Mouse (Mus musculus): ENCODE measurements around the gene Coq10a. TPM values are rescaled to one million over a fixed set of nuclear protein-coding genes. Genes with fewer than 3 reads are reported as not detected.
"Not testable (repeated sequence)": the region's sequence is repeated elsewhere in the genome, so short reads cannot be mapped to it uniquely, and the experiment has no call there.

Coq10a gene
- total RNA-seq, 2 experiments from 2014 or later, result 443 to 454 TPM

DNA sequence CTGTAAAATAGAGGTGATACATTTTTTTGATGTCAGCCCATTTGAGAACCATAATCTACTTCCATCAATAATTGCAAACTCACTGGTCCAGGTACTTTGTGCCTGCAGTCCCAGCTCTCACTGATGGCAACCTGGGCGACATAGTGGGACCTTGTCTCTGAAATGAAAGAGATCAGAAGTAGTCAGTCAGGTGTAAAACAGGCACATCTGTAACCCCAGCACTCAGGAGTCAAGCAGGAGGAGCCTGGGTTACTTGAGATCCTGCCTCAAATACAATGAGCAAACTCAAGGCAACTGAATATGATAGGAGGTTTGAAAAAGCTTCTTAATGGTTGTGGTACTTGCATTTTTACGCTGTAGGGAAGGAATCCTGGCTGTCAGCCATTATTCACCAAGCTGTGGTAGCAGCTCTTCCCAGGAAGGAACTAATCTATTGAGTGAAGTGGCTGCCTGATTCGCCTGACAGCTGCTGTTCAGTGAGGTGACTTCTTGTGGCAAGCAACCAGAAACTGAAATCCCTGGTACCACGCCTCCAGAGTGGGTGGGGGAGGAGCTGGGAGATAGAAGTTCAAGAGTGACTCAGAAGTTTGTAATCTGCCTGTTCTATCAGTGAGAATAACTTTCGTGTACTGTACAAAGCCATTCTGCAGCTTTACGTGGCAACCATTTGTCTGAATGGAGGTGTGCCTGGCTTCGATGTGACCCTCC lies 24.1 kb downstream of the Coq10a start:
- DNase-seq, result peak; percentile 78

DNA sequence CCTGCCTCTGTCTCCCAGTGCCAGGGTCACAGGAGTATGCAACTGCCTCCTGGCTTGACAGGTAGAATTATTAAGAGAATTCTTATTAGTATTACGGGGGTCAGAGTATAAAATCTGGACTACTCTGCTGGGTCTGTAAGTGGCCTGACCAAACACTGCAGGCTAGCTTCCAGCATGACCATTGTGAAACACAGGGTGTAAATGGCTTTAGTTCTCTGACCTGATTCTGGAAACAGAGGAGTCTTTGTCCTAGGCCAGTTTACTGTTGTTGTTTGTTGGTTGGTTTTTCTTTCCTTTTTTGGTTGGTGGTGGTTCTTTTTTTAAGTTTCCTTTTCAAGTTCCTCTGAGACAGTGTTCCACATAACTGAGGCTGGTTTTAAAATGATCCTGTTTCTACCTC lies 25.4 kb downstream of the Coq10a start:
- no peak for DNase-seq

GRCm38 (mm10) chr10:128340257-128340656 lies 28.5 kb downstream of the Coq10a start:
- DNase-seq, result no peak

DNA sequence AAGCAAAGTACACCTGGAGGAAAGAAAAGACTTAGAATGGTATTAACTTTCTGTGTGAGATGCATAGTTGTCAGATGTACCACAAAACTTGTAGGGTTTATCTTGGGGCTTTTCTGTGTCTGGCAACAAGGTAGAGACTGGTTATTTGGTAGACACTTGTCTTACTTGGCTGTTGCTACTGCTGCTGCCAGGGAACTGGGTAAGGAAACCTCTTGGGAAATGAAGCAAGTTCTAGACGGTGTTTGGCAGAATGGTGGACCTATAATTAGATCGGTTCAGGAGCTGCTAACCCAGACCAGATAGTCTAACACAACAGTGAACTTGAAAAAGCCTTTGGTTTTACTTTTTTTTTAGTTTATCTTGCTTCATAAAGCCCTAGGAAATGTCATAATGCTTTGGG lies 29.8 kb downstream of the Coq10a start:
- DNase-seq, result peak; percentile 42

DNA sequence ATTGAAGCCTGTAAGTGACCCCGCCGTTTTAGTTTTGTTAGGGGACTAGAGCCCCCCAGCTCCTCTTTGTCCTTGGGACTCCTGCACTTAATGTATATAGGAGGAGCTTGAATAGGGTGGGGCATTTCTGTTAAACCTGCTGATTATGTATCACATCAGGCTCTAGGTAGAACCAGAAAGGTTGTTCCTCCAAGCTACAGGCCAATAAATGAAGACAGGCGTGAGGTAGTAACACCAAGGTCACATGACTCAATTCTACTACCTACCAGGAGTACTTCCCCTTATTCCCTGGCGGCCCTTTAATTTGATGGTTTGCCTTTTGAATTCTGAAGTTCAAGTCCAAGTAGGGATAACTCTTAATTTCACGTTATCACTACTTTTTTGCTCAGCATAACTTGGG lies 30.4 kb downstream of the Coq10a start:
- DNase-seq, result no peak

- peak; percentile 98 for DNase-seq
These were observed 31.3 kb downstream of the Coq10a start, which contains the start of gene Cs for GRCm38 (mm10) chr10:128337306-128338181. Gene Cs, plus strand, starts transcription at chr10:128337734.

DNA sequence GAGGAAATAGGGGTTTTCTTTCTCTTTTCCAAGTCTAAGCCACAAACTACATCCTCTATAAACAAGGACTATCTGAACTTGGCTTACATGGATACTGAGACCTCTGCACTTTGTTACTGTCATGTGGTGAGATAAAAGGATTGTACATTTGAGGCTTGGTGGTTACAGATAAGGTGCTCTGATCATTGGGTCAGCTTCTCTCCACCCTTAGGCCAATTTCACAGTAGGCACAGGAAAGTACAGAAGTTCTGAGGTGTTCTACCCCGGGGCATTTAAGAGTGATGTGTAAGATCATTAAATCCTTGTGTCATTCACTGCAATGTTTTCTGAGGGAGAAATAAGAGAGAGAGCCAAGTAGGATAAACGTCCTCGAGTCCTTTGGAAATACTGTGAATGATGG lies 32.2 kb downstream of the Coq10a start:
- no peak for DNase-seq

- no peak for DNase-seq
These were observed 32.6 kb downstream of the Coq10a start for GRCm38 (mm10) chr10:128336195-128336594.

GRCm38 (mm10) chr10:128335582-128335981 lies 33.2 kb downstream of the Coq10a start:
- DNase-seq, result peak; percentile 47

- DNase-seq, result not testable (repeated sequence)
These were observed 36.2 kb downstream of the Coq10a start for GRCm38 (mm10) chr10:128332358-128333249.

DNA sequence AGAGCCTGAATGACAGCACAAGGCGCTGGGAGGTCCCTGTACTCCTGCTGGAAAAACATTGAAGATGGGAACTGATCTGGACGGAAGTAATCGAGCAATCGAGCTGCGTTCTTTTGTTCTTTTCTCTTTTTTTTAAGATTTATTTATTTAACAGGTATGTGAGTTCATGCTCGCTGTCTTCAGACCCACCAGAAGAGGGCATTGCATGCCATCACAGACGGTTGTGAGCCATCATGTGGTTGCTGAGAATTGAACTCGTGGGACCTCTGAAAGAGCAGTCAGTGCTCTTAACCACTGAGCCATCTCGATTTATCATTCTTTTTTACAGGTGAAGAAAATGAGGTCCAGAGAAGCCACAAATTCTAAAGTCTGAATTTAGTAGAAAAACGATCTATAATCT lies 41.2 kb downstream of the Coq10a start:
- no peak for DNase-seq

DNA sequence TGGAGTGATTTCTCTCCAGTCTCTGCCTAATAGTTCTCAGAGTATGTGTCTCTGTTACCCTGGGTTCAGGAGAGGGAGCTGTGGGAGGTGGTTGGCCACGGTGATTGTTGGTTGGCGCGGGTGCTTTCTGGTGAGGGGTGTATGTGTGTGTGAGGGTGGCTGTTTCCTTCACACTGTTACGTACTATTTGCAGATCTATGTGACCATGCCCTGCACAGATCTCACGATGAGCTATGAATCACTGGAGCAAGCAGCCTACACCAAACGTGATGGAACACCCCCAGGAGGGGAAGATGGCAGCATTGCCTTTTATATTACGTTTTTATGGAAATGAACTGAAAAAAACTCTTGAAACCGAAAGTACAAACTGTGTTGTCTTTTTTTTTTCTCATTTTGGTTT lies 42.0 kb downstream of the Coq10a start:
- DNase-seq, result no peak

DNA sequence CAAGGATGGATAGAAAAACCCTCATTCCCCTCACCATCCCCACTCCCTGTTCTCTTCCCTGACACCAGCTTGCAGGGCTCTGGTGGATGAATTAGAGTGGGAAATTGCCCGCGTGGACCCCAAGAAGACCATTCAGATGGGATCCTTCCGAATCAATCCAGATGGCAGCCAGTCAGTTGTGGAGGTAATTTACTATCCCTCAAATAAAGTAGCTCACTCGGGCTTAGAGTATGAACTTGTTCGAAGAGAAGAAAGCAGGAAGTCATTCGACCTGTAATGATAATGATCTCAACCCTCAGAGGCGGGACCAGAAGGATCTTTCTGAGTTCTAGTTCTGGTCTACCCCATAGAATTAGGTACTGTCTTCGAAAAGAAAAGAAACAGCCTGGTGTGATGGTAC lies 45.3 kb downstream of the Coq10a start:
- no peak for DNase-seq

GRCm38 (mm10) chr10:128322141-128323108 lies 46.4 kb downstream of the Coq10a start, which contains the start of gene Cnpy2:
Gene Cnpy2, plus strand, starts transcription at chr10:128322459.
- peak; percentile 79 for DNase-seq

- DNase-seq, result no peak
These were observed 47.2 kb downstream of the Coq10a start for GRCm38 (mm10) chr10:128321641-128322040.

DNA sequence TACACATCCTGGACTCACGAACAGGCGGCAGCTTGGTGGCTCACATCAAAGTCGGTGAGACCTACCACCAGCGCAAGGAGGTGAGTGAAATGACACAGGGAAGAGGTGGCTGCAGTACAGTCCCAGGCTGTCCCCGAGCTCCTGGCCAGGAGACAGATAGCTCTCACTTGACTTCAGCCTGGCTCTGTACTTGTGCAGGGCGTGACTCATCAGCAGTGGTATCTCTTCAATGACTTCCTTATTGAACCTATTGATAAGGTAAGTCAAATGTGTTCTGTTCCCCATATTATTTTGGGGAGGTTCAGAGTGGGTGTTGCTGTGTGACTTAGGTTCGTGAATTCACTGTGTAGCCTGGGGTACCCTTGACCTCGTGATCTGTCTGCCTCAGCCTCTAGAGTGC lies 53.2 kb downstream of the Coq10a start:
- DNase-seq, result no peak

Small RNA genes lying within 50 kb of the gene (microRNA-seq; reads per million reads assigned to microRNA genes)
- 0 reads per million in 2 experiments for gene Gm25361 (ENCODE audit: borderline replicate concordance in 2 of 2)
- 0 reads per million in 2 experiments for gene Gm26308 (ENCODE audit: borderline replicate concordance in 2 of 2)
- 0 reads per million in 2 experiments for gene Mir6914 (ENCODE audit: borderline replicate concordance in 2 of 2)
- gene Mir6915 (ENCODE audit: borderline replicate concordance in 2 of 2), result 0 to 0.74 reads per million in 2 experiments

Other genes with a start within 250 kb of the Coq10a start
- 10 to 100 TPM; 54.4 to 61.5 TPM for gene Rbms2, start 188.7 kb downstream of the Coq10a start, total RNA-seq (2021)
- under 1 TPM; 0.41 to 0.94 TPM for gene Gls2, start 174.5 kb downstream of the Coq10a start, total RNA-seq (2021)
- 10 to 100 TPM; 31.0 to 35.6 TPM for gene Spryd4, start 157.2 kb downstream of the Coq10a start, total RNA-seq (2021)
- under 1 TPM in 1 of 2 experiments, not detected in 1; 0.13 TPM for gene Mip, start 143.2 kb downstream of the Coq10a start, total RNA-seq (2021)
- 1 to 10 TPM; 2.0 to 3.5 TPM for gene Timeless, start 136.9 kb downstream of the Coq10a start, total RNA-seq (2021)
- gene Apon, start 114.9 kb downstream of the Coq10a start, total RNA-seq (2021), result not detected
- gene Apof, start 100.3 kb downstream of the Coq10a start, total RNA-seq (2021), result not detected
- gene Stat2, start 98.4 kb downstream of the Coq10a start, total RNA-seq (2021), result 1 to 10 TPM; 4.6 to 4.7 TPM
- not detected for gene Il23a, start 70.2 kb downstream of the Coq10a start, total RNA-seq (2021)
- gene Pan2, start 65.7 kb downstream of the Coq10a start, total RNA-seq (2021), result 1 to 10 TPM; 5.1 to 5.4 TPM
- gene Cnpy2, start 46.5 kb downstream of the Coq10a start, total RNA-seq (2021), result 10 to 100 TPM; 45.5 to 47.9 TPM
- 100 to 1,000 TPM; 589 to 611 TPM for gene Cs, start 31.3 kb downstream of the Coq10a start, total RNA-seq (2021)
- gene Ankrd52, start 8.1 kb upstream of the Coq10a start, total RNA-seq (2021), result 10 to 100 TPM; 61.5 to 70.1 TPM
- gene Slc39a5, start 32.2 kb upstream of the Coq10a start, total RNA-seq (2021), result not detected
- gene Nabp2, start 42.5 kb upstream of the Coq10a start, total RNA-seq (2021), result 10 to 100 TPM; 44.7 to 47.9 TPM
- 10 to 100 TPM; 10.7 to 11.5 TPM for gene Rnf41, start 42.7 kb upstream of the Coq10a start, total RNA-seq (2021)
- gene Smarcc2, start 90.3 kb upstream of the Coq10a start, total RNA-seq (2021), result 10 to 100 TPM; 40.7 to 43.9 TPM
- gene Myl6, start 125.1 kb upstream of the Coq10a start, total RNA-seq (2021), result 100 to 1,000 TPM; 179 to 253 TPM
- gene Myl6b, start 129.7 kb upstream of the Coq10a start, total RNA-seq (2021), result 10 to 100 TPM; 20.3 to 38.5 TPM
- 10 to 100 TPM; 12.5 to 17.6 TPM for gene Esyt1, start 156.9 kb upstream of the Coq10a start, total RNA-seq (2021)
- gene Zc3h10, start 178.8 kb upstream of the Coq10a start, total RNA-seq (2021), result 1 to 10 TPM; 4.9 to 5.1 TPM
- 1,000 to 10,000 TPM in 1 of 2 experiments, 100 to 1,000 TPM in 1; 972 to 1,021 TPM for gene Rpl41, start 180.3 kb upstream of the Coq10a start, total RNA-seq (2021)
- gene Pa2g4, start 197.0 kb upstream of the Coq10a start, total RNA-seq (2021), result 10 to 100 TPM; 36.3 to 36.7 TPM
- gene Erbb3, start 220.7 kb upstream of the Coq10a start, total RNA-seq (2021), result 1 to 10 TPM; 3.3 to 4.3 TPM

All from gastrocnemius, postnatal 25 days (tissue).